Mouse (Mus musculus): Measurements from ENCODE around the gene Pacrg. TPM values are rescaled to one million over a fixed set of nuclear protein-coding genes. Genes with fewer than 3 reads are reported as not detected.

The Pacrg gene
- total and polyA plus RNA-seq, 3 experiments, result not detected

GRCm38 (mm10) chr17:10389740-10390139 is 450.4 kb downstream of the Pacrg start:
- Histone ChIP-seq H3K4me1 (ENCODE audit: control insufficient read depth in 1 of 2, insufficient read depth in 2 of 2, low read length in 2 of 2) (no peaks in the 10 kb centered on the region), H3K36me3 (ENCODE audit: control insufficient read depth in 1 of 2, insufficient read depth in 2 of 2, low read length in 2 of 2) (no peaks in the 10 kb centered on the region), H3K27ac (ENCODE audit: control insufficient read depth, low read depth, low read length) (no peak overlapping the region), H3K79me2 (ENCODE audit: control insufficient read depth, insufficient read depth, low read length, poor library complexity) (no peaks in the 10 kb centered on the region), H3K9ac (ENCODE audit: control insufficient read depth, low read depth, low read length, poor library complexity, severe bottlenecking) (no peak overlapping the region), H3K27me3 (ENCODE audit: control insufficient read depth in 1 of 2, insufficient read depth in 2 of 2, low read length in 2 of 2) (no peaks in the 10 kb centered on the region; a peak in 1 of 4 replicates), H3K4me3 (ENCODE audit: control insufficient read depth in 1 of 2, insufficient read depth in 1 of 2, low read depth in 2 of 2, low read length in 2 of 2) (no peak overlapping the region), H3K9me3 (replicated peaks; ENCODE audit: insufficient read depth, low read length) (no peaks in the 10 kb centered on the region)
- no peak for TF ChIP-seq UBTF (IDR thresholded peaks at IDR 0.05; ENCODE audit: borderline replicate concordance, insufficient read depth, low read depth, low read length)
- TF ChIP-seq MEF2A (IDR thresholded peaks at IDR 0.05; ENCODE audit: extremely low read depth, insufficient replicate concordance, low read depth, low read length, poor library complexity, severe bottlenecking), result no peak
- no peak for TF ChIP-seq ZNF384 (IDR thresholded peaks at IDR 0.05; ENCODE audit: low read depth, low read length)
- no peak for TF ChIP-seq NRF1 (IDR thresholded peaks at IDR 0.05; ENCODE audit: insufficient read depth, low read depth, low read length, poor library complexity, severe bottlenecking)
- no peak for TF ChIP-seq BHLHE40 (IDR thresholded peaks at IDR 0.05; ENCODE audit: borderline replicate concordance, low read depth, low read length)
- DNase-seq (ENCODE audit: low read depth, low spot score), result no peak

- Histone ChIP-seq H3K36me3 (ENCODE audit: control insufficient read depth in 1 of 2, insufficient read depth in 2 of 2, low read length in 2 of 2) (no peaks in the 10 kb centered on the region), H3K27me3 (ENCODE audit: control insufficient read depth in 1 of 2, insufficient read depth in 2 of 2, low read length in 2 of 2) (no peaks in the 10 kb centered on the region), H3K4me1 (ENCODE audit: control insufficient read depth in 1 of 2, insufficient read depth in 2 of 2, low read length in 2 of 2) (no peaks in the 10 kb centered on the region), H3K27ac (ENCODE audit: control insufficient read depth, low read depth, low read length) (no peak overlapping the region), H3K79me2 (ENCODE audit: control insufficient read depth, insufficient read depth, low read length, poor library complexity) (no peaks in the 10 kb centered on the region), H3K4me3 (ENCODE audit: control insufficient read depth in 1 of 2, insufficient read depth in 1 of 2, low read depth in 2 of 2, low read length in 2 of 2) (no peak overlapping the region), H3K9ac (ENCODE audit: control insufficient read depth, low read depth, low read length, poor library complexity, severe bottlenecking) (no peak overlapping the region), H3K9me3 (replicated peaks; ENCODE audit: insufficient read depth, low read length) (no peaks in the 10 kb centered on the region)
- DNase-seq (ENCODE audit: low read depth, low spot score), result no peak
- TF ChIP-seq ETS1 (IDR thresholded peaks at IDR 0.05; ENCODE audit: low read depth, low read length) (no peak), POLR2AphosphoS5 (IDR thresholded peaks at IDR 0.05; ENCODE audit: borderline replicate concordance, low read depth, low read length) (no peak), HCFC1 (IDR thresholded peaks at IDR 0.05; ENCODE audit: low read depth, low read length) (no peak), POLR2A (IDR thresholded peaks at IDR 0.05; ENCODE audit: control insufficient read depth in 1 of 2, insufficient read depth in 1 of 2, low read depth in 1 of 2, low read length in 2 of 2, poor library complexity in 1 of 2) (no peak), MXI1 (IDR thresholded peaks at IDR 0.05; ENCODE audit: low read depth, low read length) (no peak), TBP (IDR thresholded peaks at IDR 0.05; ENCODE audit: low read depth, low read length) (no peak), MYC (IDR thresholded peaks at IDR 0.05; ENCODE audit: low read depth, low read length) (no peak), ZMIZ1 (IDR thresholded peaks at IDR 0.05; ENCODE audit: low read depth, low read length) (no peak), ELF1 (IDR thresholded peaks at IDR 0.05; ENCODE audit: low read depth, low read length) (no peak), JUND (IDR thresholded peaks at IDR 0.05; ENCODE audit: low read depth, low read length) (no peak), ZNF384 (IDR thresholded peaks at IDR 0.05; ENCODE audit: low read depth, low read length) (no peak), TAL1 (IDR thresholded peaks at IDR 0.05; ENCODE audit: low read length) (no peak), CHD1 (IDR thresholded peaks at IDR 0.05; ENCODE audit: low read depth, low read length) (no peak), SMC3 (IDR thresholded peaks at IDR 0.05; ENCODE audit: low read depth, low read length) (no peak), ZC3H11A (IDR thresholded peaks at IDR 0.05; ENCODE audit: low read depth, low read length) (no peak), NRF1 (IDR thresholded peaks at IDR 0.05; ENCODE audit: insufficient read depth, low read depth, low read length, poor library complexity, severe bottlenecking) (no peak), POLR2AphosphoS2 (IDR thresholded peaks at IDR 0.05; ENCODE audit: low read length) (no peak), MAFK (IDR thresholded peaks at IDR 0.05; ENCODE audit: borderline replicate concordance, low read depth, low read length) (no peak)
These were observed 453.6 kb downstream of the Pacrg start for GRCm38 (mm10) chr17:10386548-10386947.

Measured in MEL (cell line).